Mouse (Mus musculus) midbrain, embryonic 11.5 days (tissue): ENCODE results near the gene Gm21860. TPM values are rescaled to one million over a fixed set of nuclear protein-coding genes. Genes with fewer than 3 reads are reported as not detected.
"Not testable (repeated sequence)": the region's sequence is repeated elsewhere in the genome, so short reads cannot be mapped to it uniquely, and the experiment has no call there.

Experiments used
- ATAC-seq: fragments of 200-750 bp; cut with Nextera tagmentation; 2 replicates; pipeline ENCODE4 v1.8.0; 2017; ENCODE audit warnings: moderate TSS enrichment, moderate library complexity; ENCODE audit not compliant: low FRiP score
- DNase-seq: peaks from one replicate; pipeline ENCODE4 v3.0.0; 2015; ENCODE audit warnings: low spot score; ENCODE audit errors: missing footprints
- H3K27ac ChIP-seq: fragments of 300-500 bp; sonication (generic); 2 replicates; pipeline ENCODE4 v1.5.1; 2014; ENCODE audit warnings: low read depth, low read length
- H3K27me3 ChIP-seq: fragments of 300-500 bp; sonication (generic); 2 replicates; pipeline ENCODE4 v1.6.1; 2014; ENCODE audit warnings: mild to moderate bottlenecking, low read length, moderate library complexity, mixed read lengths; ENCODE audit not compliant: control insufficient read depth, insufficient read depth
- H3K36me3 ChIP-seq: fragments of 300-500 bp; sonication (generic); 2 replicates; pipeline ENCODE4 v1.6.1; 2014; ENCODE audit warnings: mild to moderate bottlenecking, low read length, moderate library complexity, mixed read lengths; ENCODE audit not compliant: control insufficient read depth, insufficient read depth
- H3K4me1 ChIP-seq: fragments of 300-500 bp; sonication (generic); 2 replicates; pipeline ENCODE4 v1.6.1; 2014; ENCODE audit warnings: low read length; ENCODE audit not compliant: control insufficient read depth, insufficient read depth
- H3K4me2 ChIP-seq: fragments of 300-500 bp; sonication (generic); 2 replicates; pipeline ENCODE4 v1.6.1; 2014; ENCODE audit warnings: mild to moderate bottlenecking, moderate library complexity
- H3K4me3 ChIP-seq: fragments of 300-500 bp; sonication (generic); 2 replicates; pipeline ENCODE4 v1.5.1; 2014; ENCODE audit warnings: low read depth, low read length
- H3K9ac ChIP-seq: fragments of 300-500 bp; sonication (generic); 2 replicates; pipeline ENCODE4 v1.6.1; 2014; ENCODE audit warnings: low read length
- H3K9me3 ChIP-seq: fragments of 300-500 bp; sonication (generic); 2 replicates; pipeline ENCODE4 v1.6.1; 2016; ENCODE audit warnings: low read length; ENCODE audit not compliant: control insufficient read depth
- WGBS: fragments of 180-500 bp; shearing (Covaris S2); extraction: QIAGEN DNeasy Blood & Tissue Kit; methylation state at CpG from one replicate; pipeline ENCODE4 v1.1.7; 2014; 5-methylcytosine and 5-hydroxymethylcytosine counted together
- polyA plus RNA-seq: library from polyadenylated mRNA; unstranded; fragments of >200 nt; fragmentation: Nextera tagmentation; extraction: Ambion mirVana; gene quantifications from 2 replicates; pipeline ENCODE4 v1.2.1, GENCODE M21; 2014

The Gm21860 gene
- polyA plus RNA-seq, 1 experiment from 2014 or later = not detected

DNA sequence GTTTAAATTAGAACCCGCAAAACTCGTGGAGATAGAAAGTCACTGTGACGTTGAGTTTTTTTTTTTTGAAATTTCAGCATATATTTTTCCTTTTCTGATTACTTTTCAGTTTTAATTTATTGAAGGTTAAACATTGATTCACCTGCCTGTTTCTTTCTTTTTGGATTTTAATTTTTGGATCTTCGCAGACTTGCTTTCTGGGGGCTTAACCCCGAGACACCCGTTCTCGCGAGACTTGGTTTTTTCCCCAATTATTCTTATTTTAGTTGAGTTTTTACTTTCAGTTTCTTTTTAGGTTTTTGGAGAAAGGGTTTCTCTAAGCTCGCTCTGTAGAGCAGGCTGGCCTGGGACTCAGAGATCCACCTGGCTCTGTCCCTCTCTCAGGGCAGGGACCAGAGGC, 36.6 kb downstream of the Gm21860 start:
- not testable (repeated sequence) for H3K27me3 ChIP-seq, H3K4me2 ChIP-seq, H3K9ac ChIP-seq, H3K27ac ChIP-seq, H3K36me3 ChIP-seq, ATAC-seq, H3K9me3 ChIP-seq, DNase-seq, H3K4me1 ChIP-seq, H3K4me3 ChIP-seq
- WGBS = 86% methylated on average over 9 of the region's 9 CpGs

DNA sequence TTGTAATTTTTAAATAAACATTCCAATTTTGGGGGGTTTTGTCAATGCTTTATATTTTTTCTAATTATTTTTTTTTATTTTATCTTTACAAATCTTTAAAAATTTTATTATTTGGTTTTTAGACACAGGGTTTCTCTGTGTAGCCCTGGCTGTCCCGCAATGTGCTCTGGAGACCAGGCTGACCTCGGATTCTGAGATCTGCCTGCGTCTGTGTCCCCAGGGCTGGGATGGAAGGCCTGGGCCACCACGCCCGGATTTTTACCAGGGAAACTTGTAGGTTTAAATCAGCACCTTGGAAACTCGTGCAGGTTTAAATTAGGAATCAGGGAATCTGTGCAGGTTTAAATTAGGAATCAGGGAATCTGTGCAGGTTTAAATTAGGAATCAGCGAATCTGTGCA, 37.1 kb downstream of the Gm21860 start:
- not testable (repeated sequence) for ATAC-seq, H3K27me3 ChIP-seq, H3K9me3 ChIP-seq, H3K36me3 ChIP-seq, DNase-seq, H3K4me1 ChIP-seq, H3K4me2 ChIP-seq, H3K4me3 ChIP-seq, H3K9ac ChIP-seq, H3K27ac ChIP-seq
- 66% methylated on average over 7 of the region's 7 CpGs for WGBS

Other genes starting within 250 kb of the Gm21860 start
- not detected in 2 replicates for gene Gm47283, start 29.9 kb upstream of the Gm21860 start, polyA plus RNA-seq
- not detected in 2 replicates for gene Gm21748, start 84.4 kb upstream of the Gm21860 start, polyA plus RNA-seq